Mouse (Mus musculus) cerebellum, postnatal 4 days (tissue): Measurements from ENCODE around the gene Serpina5.

Experiments used
- DNase-seq, 2 experiments: peaks; one replicate each; pipeline ENCODE4 v3.0.0; 2022; ENCODE audit warnings: low spot score in 2 of 2, mixed read lengths in 1 of 2

Serpina5 gene

DNA sequence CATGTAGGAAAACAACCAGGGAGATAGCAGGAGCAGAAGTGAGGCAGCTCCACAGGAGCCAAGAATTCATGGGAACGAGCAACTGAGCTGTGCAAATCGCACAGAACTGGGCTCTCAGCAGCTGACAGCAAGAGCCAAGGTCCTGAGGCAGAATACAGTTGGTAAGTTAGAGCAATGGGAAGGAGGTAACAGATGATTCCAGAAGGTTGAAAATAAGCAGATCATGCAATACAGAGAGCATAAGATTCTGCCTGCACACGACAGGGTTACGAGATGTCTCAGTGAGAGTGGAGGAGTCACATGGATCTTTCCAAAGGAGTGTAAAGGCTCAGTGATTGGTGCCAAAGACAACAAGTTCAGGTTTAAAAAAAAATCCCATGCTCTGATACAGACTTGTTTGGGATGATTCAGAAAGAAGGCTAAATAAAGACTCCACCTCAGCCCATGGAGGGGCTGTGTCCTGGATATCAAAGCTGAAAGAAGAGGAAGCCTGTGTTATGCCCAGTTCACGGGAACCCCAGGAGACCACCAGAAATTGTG, 24.2 kb downstream of the Serpina5 start:
- no peak for DNase-seq

DNA sequence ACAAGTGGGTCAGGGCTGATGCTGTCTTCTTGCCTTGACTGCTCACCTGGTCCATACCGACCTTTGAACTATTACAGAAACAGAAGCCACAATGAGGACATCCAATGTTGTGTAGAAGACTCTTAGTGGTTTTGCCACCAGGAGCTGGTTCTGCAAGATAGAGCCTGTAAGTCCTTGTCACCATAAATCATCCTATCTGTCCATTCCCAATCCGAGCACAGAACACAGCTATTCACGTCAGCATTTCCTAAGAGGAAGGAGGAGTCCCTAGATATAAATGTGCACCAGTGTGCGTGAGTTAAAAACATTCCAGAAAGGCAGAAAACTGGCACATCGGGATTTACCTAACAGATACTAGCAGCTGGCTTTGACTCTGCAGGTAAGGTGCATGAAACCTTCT, 26.8 kb downstream of the Serpina5 start, which contains the start of gene Serpina3b:
Serpina3b (plus strand) TSS at position 301 of the 400 bp plus-strand sequence.
- DNase-seq = no peak

DNA sequence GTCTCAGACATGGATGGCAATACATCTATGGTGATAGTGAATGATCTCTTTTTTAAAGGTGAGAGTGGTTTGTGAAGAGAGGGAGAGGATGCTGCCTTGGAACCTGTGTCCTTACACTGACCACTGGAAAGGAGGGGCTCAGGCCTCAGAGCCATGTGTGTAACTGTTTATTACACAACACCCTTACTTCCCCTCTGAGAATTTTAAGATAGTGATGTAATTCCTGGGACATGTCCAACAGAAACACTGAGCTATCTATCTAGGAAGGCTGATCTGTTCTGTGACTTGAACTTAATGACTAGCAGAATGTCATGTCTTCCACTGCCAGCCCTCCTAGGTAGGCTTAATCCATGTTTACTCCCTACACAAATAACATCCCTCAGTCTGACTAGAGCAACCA, 30.1 kb downstream of the Serpina5 start:
- DNase-seq = no peak

DNA sequence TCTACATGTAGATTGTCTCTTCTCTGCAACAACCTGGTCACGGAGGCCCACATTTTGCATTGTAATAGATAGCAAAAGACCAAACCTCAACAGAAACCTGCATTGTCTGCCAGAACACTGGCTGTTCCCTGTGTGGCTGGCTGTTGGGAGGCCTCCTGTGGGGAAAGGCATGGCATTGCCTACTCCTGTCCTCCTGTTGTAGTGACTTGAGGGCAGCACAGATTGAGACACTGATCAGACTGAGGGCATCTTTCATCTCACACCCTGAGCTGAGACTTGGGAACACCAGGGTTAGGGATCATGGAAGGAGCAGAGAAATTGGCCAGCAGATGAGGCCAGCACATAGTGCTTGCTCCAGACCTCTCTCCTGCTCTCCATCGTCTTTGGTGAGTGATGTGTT, 37.3 kb downstream of the Serpina5 start:
- DNase-seq = no peak

DNA sequence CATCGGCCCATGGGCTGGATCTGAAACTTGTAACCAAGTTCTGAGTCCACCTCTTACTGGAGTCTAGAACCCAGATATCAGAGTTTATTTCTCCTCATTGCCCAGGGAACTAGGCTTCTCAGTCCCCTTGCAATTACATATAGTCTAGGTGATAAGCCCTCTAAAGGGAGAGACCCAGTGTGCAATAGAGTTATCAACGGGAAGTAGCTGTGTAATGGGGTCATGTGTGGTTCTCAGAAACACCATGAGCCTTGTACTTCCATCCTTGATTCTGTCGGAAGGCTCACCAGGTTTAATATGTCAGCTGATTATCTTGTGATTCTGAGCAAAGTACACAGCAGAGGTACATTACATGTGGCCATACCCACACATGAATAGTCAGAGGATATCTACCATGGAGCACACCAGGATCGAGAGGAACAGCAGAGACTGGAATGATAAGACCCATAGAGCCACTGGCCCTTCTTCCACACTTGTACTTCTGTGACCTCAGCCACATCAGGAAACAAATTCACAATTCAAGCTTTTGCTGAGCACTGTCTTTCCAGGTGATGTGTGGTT, 39.7 kb downstream of the Serpina5 start:
- no peak for DNase-seq

DNA sequence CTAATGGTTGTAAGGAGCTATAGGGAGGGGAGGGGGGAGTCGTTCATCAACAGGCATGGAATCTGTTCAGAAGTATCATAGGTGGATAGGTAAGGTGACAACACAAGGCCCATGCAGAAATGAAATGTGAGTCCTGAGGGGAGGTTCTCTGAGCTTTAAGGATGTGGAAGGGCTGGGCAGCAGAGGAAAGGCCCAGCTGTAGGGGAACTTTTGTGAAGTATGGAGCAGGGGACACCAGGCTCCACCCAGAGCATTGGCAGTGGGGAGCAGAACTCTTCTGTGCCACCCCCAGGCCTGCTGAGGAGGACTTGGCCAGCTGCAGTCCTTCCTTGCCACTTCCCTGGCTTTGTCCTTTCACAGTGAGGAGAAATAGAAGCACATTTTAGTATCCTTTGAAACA, 40.6 kb downstream of the Serpina5 start:
- DNase-seq = no peak

DNA sequence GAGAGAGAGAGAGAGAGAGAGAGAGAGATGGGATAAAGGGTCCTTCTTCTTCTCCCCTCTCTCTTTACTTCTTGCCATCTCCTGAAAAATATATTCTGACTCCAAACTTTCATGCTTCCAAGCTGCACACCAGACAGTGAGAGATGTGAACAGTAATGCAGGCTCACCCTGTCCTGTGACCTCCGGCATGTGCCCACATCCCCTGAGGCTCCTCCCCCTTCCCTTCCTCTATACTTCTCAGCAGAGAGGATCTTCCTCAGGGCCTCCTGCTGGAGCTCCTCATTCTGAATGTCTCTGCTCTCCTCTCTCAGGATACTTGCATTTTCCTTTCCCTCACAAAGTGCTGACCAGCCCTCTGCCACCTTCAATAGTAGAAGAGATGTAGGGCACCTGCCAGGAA, 41.5 kb downstream of the Serpina5 start:
- no peak for DNase-seq

DNA sequence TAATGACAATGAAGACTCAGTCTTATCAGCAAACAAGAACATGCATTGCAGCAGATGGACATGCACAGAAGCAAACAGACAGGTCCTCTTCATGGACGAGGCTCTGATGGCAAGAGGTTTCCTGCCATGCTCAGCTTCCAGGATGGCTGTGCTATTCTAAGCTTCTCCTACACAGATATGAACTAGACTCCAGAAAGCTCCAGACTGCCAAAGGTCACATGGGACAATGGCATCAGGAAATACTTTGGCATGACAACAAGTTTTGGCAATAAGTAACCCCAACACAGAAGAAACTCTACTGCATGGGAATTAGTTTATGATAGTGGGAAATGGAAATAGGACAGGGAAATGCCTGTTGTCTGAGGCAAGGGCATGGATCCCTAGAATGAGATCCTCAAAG, 42.4 kb downstream of the Serpina5 start:
- DNase-seq = no peak

DNA sequence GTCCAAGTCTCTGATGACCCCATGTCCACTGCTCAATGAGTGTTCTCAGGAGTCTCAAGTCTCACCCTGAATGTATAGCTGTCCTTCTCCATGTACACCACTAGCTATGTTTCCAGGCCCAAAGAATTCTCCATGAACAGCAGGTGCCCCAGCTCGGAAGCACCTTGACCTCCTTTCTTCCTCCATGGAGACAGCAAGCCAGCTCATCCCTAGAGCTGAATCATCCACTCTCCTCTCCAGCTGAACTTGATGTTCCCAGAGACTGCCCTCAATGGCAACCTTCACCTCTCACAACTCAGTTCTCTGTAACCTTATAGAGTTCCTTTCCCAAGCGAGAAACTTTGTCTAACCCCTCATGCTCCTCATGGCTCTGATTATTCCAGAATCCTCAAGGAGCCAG, 44.7 kb downstream of the Serpina5 start:
- no peak for DNase-seq

DNA sequence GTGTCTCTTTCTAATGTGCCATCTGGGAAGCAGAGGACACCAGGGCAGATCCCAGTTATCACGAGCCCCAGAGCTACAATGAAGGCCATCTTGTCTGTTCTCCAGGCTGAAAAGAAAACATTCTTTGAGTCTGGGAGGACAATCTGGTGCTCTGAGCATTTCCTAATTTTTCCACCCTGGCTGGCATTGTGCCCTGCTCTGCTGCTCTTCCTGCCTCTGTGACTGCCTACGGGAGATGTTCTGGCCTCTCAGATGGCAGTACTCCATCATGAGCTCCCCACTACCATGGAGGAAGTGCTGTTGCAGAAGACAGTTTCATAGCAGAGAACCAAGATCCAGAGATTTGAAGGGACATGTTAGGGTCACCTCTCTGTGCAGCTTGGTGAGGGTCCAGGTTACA, 51.1 kb downstream of the Serpina5 start:
- no peak for DNase-seq

DNA sequence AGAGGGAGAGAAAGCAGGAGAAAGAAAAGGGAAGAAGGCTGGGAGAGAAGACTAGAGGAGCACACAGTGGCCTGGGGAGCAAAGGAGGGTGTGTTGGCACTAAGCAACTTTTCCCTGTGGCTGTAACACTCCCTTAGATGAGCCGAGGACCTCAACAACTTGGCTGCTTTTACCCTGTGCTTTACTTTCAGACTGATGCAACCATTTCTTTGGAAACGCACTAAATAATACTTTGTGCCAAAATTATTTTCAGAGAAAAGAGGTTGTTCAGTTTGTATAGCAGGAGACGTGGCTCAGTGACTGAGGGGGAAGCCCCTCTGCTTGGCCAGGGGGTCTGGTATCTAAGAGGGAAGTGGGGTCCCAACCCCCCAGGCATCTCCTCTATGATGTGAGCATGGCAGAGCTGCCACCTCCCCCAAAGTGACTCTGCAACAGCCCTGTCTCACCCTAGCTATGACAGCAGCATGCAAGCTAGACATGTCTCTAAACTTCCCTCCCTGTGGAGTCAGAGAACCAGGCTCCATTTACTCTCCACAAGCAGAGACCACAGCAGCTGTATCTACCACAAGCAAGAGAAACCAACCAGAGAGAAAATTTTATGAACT, 52.2 kb downstream of the Serpina5 start:
- DNase-seq = no peak

DNA sequence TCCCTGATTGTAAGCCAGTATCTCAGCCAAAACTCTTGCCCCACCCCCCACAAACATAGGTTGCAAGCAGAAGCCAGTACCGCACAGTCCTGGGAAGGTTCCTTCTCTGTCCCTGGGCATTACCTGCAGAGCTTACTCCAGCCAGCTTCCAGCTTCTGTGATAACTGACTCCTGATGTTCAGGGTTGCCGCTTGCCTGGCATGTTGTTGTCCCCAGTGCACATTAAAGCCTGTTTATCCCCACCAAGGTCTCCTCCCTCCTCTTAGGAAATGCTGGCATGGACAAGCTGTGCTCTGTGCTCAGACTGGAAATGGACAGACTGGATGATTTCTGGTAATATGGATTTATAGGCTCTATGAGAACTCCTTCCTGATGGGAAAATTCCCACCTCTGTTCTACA, 52.7 kb downstream of the Serpina5 start, which contains the start of gene Serpina3c:
Serpina3c (minus strand) TSS at position 215 of the 400 bp plus-strand sequence.
- no peak for DNase-seq
